Mouse (Mus musculus): ENCODE data around the gene Bmpr2.

- TF ChIP-seq CTCF (IDR thresholded peaks at IDR 0.05; ENCODE audit: extremely low read depth, insufficient read length, insufficient replicate concordance, low read depth, low read length) (no peak), POLR2A (IDR thresholded peaks at IDR 0.05; ENCODE audit: low read depth, low read length) (no peak)
Observed at GRCm38 (mm10) chr1:59923673-59924072, 160.5 kb downstream of the Bmpr2 start.
